Mouse (Mus musculus): ENCODE measurements around the gene Kcnq1.
A peak's percentile ranks its signal among the peaks of the same experiment; 100 is the strongest.

The Kcnq1 gene

GRCm38 (mm10) chr7:143106062-143106461 lies at the start of gene Kcnq1:
Gene Kcnq1 (plus strand): TSS chr7:143106362.
- DNase-seq (ENCODE audit: low read depth, low spot score): no peak

- DNase-seq (ENCODE audit: low read depth, low spot score): no peak
Measured at GRCm38 (mm10) chr7:143057023-143057422, 49.1 kb upstream of the Kcnq1 start.

- no peak for DNase-seq (ENCODE audit: low read depth, low spot score)
Measured at GRCm38 (mm10) chr7:143057667-143058220, 48.4 kb upstream of the Kcnq1 start.

- no peak for DNase-seq (ENCODE audit: low read depth, low spot score)
Measured at GRCm38 (mm10) chr7:143058221-143058697, 47.9 kb upstream of the Kcnq1 start.

GRCm38 (mm10) chr7:143059202-143059870 lies 46.8 kb upstream of the Kcnq1 start:
- no peak for DNase-seq (ENCODE audit: low read depth, low spot score)

GRCm38 (mm10) chr7:143062704-143063103 lies 43.5 kb upstream of the Kcnq1 start:
- DNase-seq (ENCODE audit: low read depth, low spot score): no peak

GRCm38 (mm10) chr7:143064226-143064625 lies 41.9 kb upstream of the Kcnq1 start:
- DNase-seq (ENCODE audit: low read depth, low spot score): no peak

- no peak for DNase-seq (ENCODE audit: low read depth, low spot score)
Measured at GRCm38 (mm10) chr7:143065692-143066091, 40.5 kb upstream of the Kcnq1 start.

GRCm38 (mm10) chr7:143067469-143067868 lies 38.7 kb upstream of the Kcnq1 start:
- no peak for DNase-seq (ENCODE audit: low read depth, low spot score)

GRCm38 (mm10) chr7:143067897-143068296 lies 38.3 kb upstream of the Kcnq1 start:
- no peak for DNase-seq (ENCODE audit: low read depth, low spot score)

- peak; percentile 50 for DNase-seq (ENCODE audit: low read depth, low spot score)
Measured at GRCm38 (mm10) chr7:143068316-143068881, 37.8 kb upstream of the Kcnq1 start.

- peak; percentile 100 for DNase-seq (ENCODE audit: low read depth, low spot score)
Measured at GRCm38 (mm10) chr7:143068882-143069591, 37.1 kb upstream of the Kcnq1 start, which contains the start of gene Tssc4. Gene Tssc4 (plus strand): TSS chr7:143069249.

GRCm38 (mm10) chr7:143069751-143070400 lies 36.3 kb upstream of the Kcnq1 start:
- no peak for DNase-seq (ENCODE audit: low read depth, low spot score)

GRCm38 (mm10) chr7:143070506-143071070 lies 35.6 kb upstream of the Kcnq1 start:
- DNase-seq (ENCODE audit: low read depth, low spot score): no peak

- no peak for DNase-seq (ENCODE audit: low read depth, low spot score)
Measured at GRCm38 (mm10) chr7:143072605-143073004, 33.6 kb upstream of the Kcnq1 start.

GRCm38 (mm10) chr7:143073086-143073485 lies 33.1 kb upstream of the Kcnq1 start:
- peak; percentile 64 for DNase-seq (ENCODE audit: low read depth, low spot score)

GRCm38 (mm10) chr7:143075394-143075793 lies 30.8 kb upstream of the Kcnq1 start:
- no peak for DNase-seq (ENCODE audit: low read depth, low spot score)

- no peak for DNase-seq (ENCODE audit: low read depth, low spot score)
Measured at GRCm38 (mm10) chr7:143077351-143077750, 28.8 kb upstream of the Kcnq1 start.

GRCm38 (mm10) chr7:143082024-143082423 lies 24.1 kb upstream of the Kcnq1 start:
- no peak for DNase-seq (ENCODE audit: low read depth, low spot score)

- no peak for DNase-seq (ENCODE audit: low read depth, low spot score)
Measured at GRCm38 (mm10) chr7:143083708-143084107, 22.5 kb upstream of the Kcnq1 start.

GRCm38 (mm10) chr7:143086366-143086765 lies 19.8 kb upstream of the Kcnq1 start:
- DNase-seq (ENCODE audit: low read depth, low spot score): peak; percentile 46
